Mouse (Mus musculus) embryo, embryonic 10 days (tissue): ENCODE results near the gene Lrrc28.

Experiments used
- DNase-seq: peaks from one replicate; pipeline ENCODE4 v3.0.0-alpha.2; 2015; ENCODE audit warnings: low spot score

Gene Lrrc28

GRCm38 (mm10) chr7:67644833-67645680 lies at the start of gene Lrrc28:
TSS of gene Lrrc28 (minus strand) at chr7:67645268.
- peak; percentile 100 for DNase-seq

GRCm38 (mm10) chr7:67692791-67693538 lies 47.9 kb upstream of the Lrrc28 start:
- no peak for DNase-seq

GRCm38 (mm10) chr7:67692141-67692540 lies 47.1 kb upstream of the Lrrc28 start:
- no peak for DNase-seq

- peak; percentile 17 for DNase-seq
Measured at GRCm38 (mm10) chr7:67691036-67691435, 46.0 kb upstream of the Lrrc28 start.

- no peak for DNase-seq
Measured at GRCm38 (mm10) chr7:67689793-67690192, 44.7 kb upstream of the Lrrc28 start.

- DNase-seq = no peak
Measured at GRCm38 (mm10) chr7:67688281-67688680, 43.2 kb upstream of the Lrrc28 start.

- no peak for DNase-seq
Measured at GRCm38 (mm10) chr7:67686545-67686944, 41.5 kb upstream of the Lrrc28 start.

- no peak for DNase-seq
Measured at GRCm38 (mm10) chr7:67683006-67683405, 37.9 kb upstream of the Lrrc28 start.

GRCm38 (mm10) chr7:67681078-67681477 lies 36.0 kb upstream of the Lrrc28 start:
- DNase-seq = no peak

GRCm38 (mm10) chr7:67678878-67679499 lies 33.9 kb upstream of the Lrrc28 start:
- no peak for DNase-seq

GRCm38 (mm10) chr7:67673656-67674055 lies 28.6 kb upstream of the Lrrc28 start:
- DNase-seq = no peak

- peak; percentile 96 for DNase-seq
Measured at GRCm38 (mm10) chr7:67672650-67673049, 27.6 kb upstream of the Lrrc28 start.

- DNase-seq = no peak
Measured at GRCm38 (mm10) chr7:67670965-67671364, 25.9 kb upstream of the Lrrc28 start.

GRCm38 (mm10) chr7:67663981-67664694 lies 19.1 kb upstream of the Lrrc28 start:
- no peak for DNase-seq

- no peak for DNase-seq
Measured at GRCm38 (mm10) chr7:67662424-67662823, 17.4 kb upstream of the Lrrc28 start.

GRCm38 (mm10) chr7:67658110-67658509 lies 13.0 kb upstream of the Lrrc28 start:
- no peak for DNase-seq

GRCm38 (mm10) chr7:67655186-67655585 lies 10.1 kb upstream of the Lrrc28 start:
- DNase-seq = peak; percentile 66

GRCm38 (mm10) chr7:67654668-67655067 lies 9.6 kb upstream of the Lrrc28 start:
- no peak for DNase-seq

GRCm38 (mm10) chr7:67652211-67652610 lies 7.1 kb upstream of the Lrrc28 start:
- no peak for DNase-seq

GRCm38 (mm10) chr7:67648376-67648775 lies 3.3 kb upstream of the Lrrc28 start:
- DNase-seq = no peak

GRCm38 (mm10) chr7:67647277-67647676 lies 2.2 kb upstream of the Lrrc28 start, which contains the start of gene Ttc23:
TSS of gene Ttc23 (plus strand) at chr7:67647410.
- peak; percentile 74 for DNase-seq

- no peak for DNase-seq
Measured at GRCm38 (mm10) chr7:67646131-67646530, 1.1 kb upstream of the Lrrc28 start.
